Mouse (Mus musculus) lung, postnatal 0 days (tissue): ENCODE data around the gene Depdc1b.

Source experiments
- CTCF ChIP-seq: IDR thresholded peaks from 2 replicates; pipeline ENCODE4 v1.5.1; 2016; ENCODE audit warnings: antibody characterized with exemption, mild to moderate bottlenecking
- EP300 ChIP-seq: IDR thresholded peaks from 2 replicates; pipeline ENCODE4 v1.6.1; 2016; ENCODE audit warnings: antibody characterized with exemption, mild to moderate bottlenecking, control low read depth

GRCm38 (mm10) chr13:108358228-108358627 is 42.1 kb downstream of the Depdc1b start:
- TF ChIP-seq EP300, result no peak
- no peak for TF ChIP-seq CTCF
